Comparison of ENCODE assay signal across 11 mouse cellular contexts in genomic region chr13:63411310-63412022, GRCm38 (mm10).
A peak's percentile ranks its signal among the peaks of the same experiment; 100 is the strongest.
DNase-seq lines count a peak whose midpoint lies in the region; ATAC-seq and TF ChIP-seq lines count a peak whose summit lies in the region.
"Had no signal": no experiment of that assay in that cellular context is flagged by ENCODE, and none has a peak within 500 bp of the region (broad histone marks: within the 10 kb centered on the region; RNA-seq: fewer than 3 reads in every experiment).

No protein-coding gene starts in this region.

- no peak overlapping the region for H3K4me2 ChIP-seq in heart, embryonic 15.5 days
- H3K4me2 ChIP-seq: forebrain, embryonic 13.5 days had no signal

- no peak for TF ChIP-seq POLR2A in liver, adult 2 months (IDR thresholded peaks at IDR 0.05; ENCODE audit: extremely low read depth, insufficient read depth, low read length)

- no peaks in the 10 kb centered on the region for H3K9me3 ChIP-seq in heart, embryonic 15.5 days (replicated peaks)
- H3K9me3 ChIP-seq: forebrain, embryonic 13.5 days had no signal

- no peak overlapping the region for H3K9ac ChIP-seq in heart, embryonic 15.5 days
- H3K9ac ChIP-seq in liver, adult 2 months (ENCODE audit: low read depth, low read length): no peak overlapping the region
- H3K9ac ChIP-seq: forebrain, embryonic 13.5 days had no signal

- H3K36me3 ChIP-seq in heart, embryonic 15.5 days: no peaks in the 10 kb centered on the region
- H3K36me3 ChIP-seq in liver, adult 2 months (ENCODE audit: control insufficient read depth, insufficient read depth, low read length): no peaks in the 10 kb centered on the region

- 0 out of 2 replicates have a peak overlapping the region, but pooled peaks have one; percentile 3 for H3K27ac ChIP-seq in heart, embryonic 15.5 days
- H3K27ac ChIP-seq in liver, adult 2 months (replicated peaks; ENCODE audit: insufficient read depth, low read depth, low read length): no peak overlapping the region
- H3K27ac ChIP-seq: forebrain, embryonic 13.5 days; macrophage had no signal

- H3K79me2 ChIP-seq in liver, adult 2 months (ENCODE audit: control insufficient read depth, insufficient read depth, low read length): no peaks in the 10 kb centered on the region

- H3K4me1 ChIP-seq in heart, embryonic 15.5 days (replicated peaks): 0 out of 2 replicates have a peak, but pooled peaks cover 9% of the 10 kb centered on the region
- 0 out of 2 replicates have a peak, but pooled peaks cover 2% of the 10 kb centered on the region for H3K4me1 ChIP-seq in liver, adult 2 months (ENCODE audit: control insufficient read depth, insufficient read depth, low read length)
- H3K4me1 ChIP-seq: forebrain, embryonic 13.5 days had no signal

- DNase-seq in heart, adult 9 months (ENCODE audit: low spot score in 2 of 2): no peak
- DNase-seq in thymus, postnatal 0 days (ENCODE audit: low spot score): peak; percentile 3
- no peak for DNase-seq in thymus, postnatal 25 days
- no peak for DNase-seq in liver, adult 2 months (ENCODE audit: extremely low read depth, low read depth, low spot score)
- DNase-seq in adrenal gland, adult 18-20 months (ENCODE audit: low spot score in 2 of 2): no peak
- no peak for DNase-seq in adipocyte (ENCODE audit: low spot score)
- DNase-seq in frontal cortex, postnatal 36 days (ENCODE audit: low spot score in 2 of 2): no peak
- DNase-seq: right cerebral cortex, adult 18-20 months had no signal

- TF ChIP-seq CTCF in liver, adult 2 months (IDR thresholded peaks at IDR 0.05; ENCODE audit: low read depth, low read length): 0 out of 2 replicates have a peak, but pooled peaks have one; percentile 5

- whole genome bisulfite sequencing in heart, embryonic 15.5 days: 54% methylated on average over 4 of the region's 4 CpGs
- WGBS in liver, adult 2 months: 84% methylated on average over 4 of the region's 4 CpGs

- no peak for ATAC-seq in heart, embryonic 15.5 days (replicated peaks; ENCODE audit: insufficient number of reproducible peaks, insufficient read depth, low FRiP score, low read depth)
- ATAC-seq: forebrain, embryonic 13.5 days had no signal

- no peaks in the 10 kb centered on the region for H3K27me3 ChIP-seq in heart, embryonic 15.5 days
- H3K27me3 ChIP-seq in liver, adult 2 months (ENCODE audit: control insufficient read depth, insufficient read depth, low read length): no peaks in the 10 kb centered on the region
- H3K27me3 ChIP-seq: forebrain, embryonic 13.5 days had no signal

- H3K4me3 ChIP-seq in heart, embryonic 15.5 days: no peak overlapping the region
- no peak overlapping the region for H3K4me3 ChIP-seq in liver, adult 2 months (ENCODE audit: insufficient read depth, low read depth, low read length)
- H3K4me3 ChIP-seq: forebrain, embryonic 13.5 days had no signal
